Mouse (Mus musculus) R1 (cell line): ENCODE results near the gene Borcs6.
"Not testable (repeated sequence)": the region's sequence is repeated elsewhere in the genome, so short reads cannot be mapped to it uniquely, and the experiment has no call there.

Source experiments
- DNase-seq: peaks from one replicate; pipeline ENCODE4 v3.0.0-alpha.2; 2018; ENCODE audit warnings: low read depth, low spot score

Borcs6 gene

GRCm38 (mm10) chr11:69059357-69059974, at the start of gene Borcs6:
TSS of gene Borcs6 (plus strand) at chr11:69059717.
- peak; percentile 99 for DNase-seq

GRCm38 (mm10) chr11:69010400-69011323, 48.9 kb upstream of the Borcs6 start:
- no peak for DNase-seq

- not testable (repeated sequence) for DNase-seq
Measured at GRCm38 (mm10) chr11:69011445-69011844, 48.1 kb upstream of the Borcs6 start.

- peak; percentile 97 for DNase-seq
Measured at GRCm38 (mm10) chr11:69012071-69012601, 47.4 kb upstream of the Borcs6 start.

GRCm38 (mm10) chr11:69015644-69016441, 43.7 kb upstream of the Borcs6 start, which contains the start of gene Ctc1:
TSS of gene Ctc1 (plus strand) at chr11:69015911.
- DNase-seq = peak; percentile 99

- DNase-seq = no peak
Measured at GRCm38 (mm10) chr11:69016755-69017154, 42.8 kb upstream of the Borcs6 start.

- DNase-seq = no peak
Measured at GRCm38 (mm10) chr11:69020691-69021090, 38.8 kb upstream of the Borcs6 start.

- DNase-seq = peak; percentile 47
Measured at GRCm38 (mm10) chr11:69026562-69026961, 33.0 kb upstream of the Borcs6 start.

- peak; percentile 93 for DNase-seq
Measured at GRCm38 (mm10) chr11:69028805-69029204, 30.7 kb upstream of the Borcs6 start.

GRCm38 (mm10) chr11:69033552-69033951, 26.0 kb upstream of the Borcs6 start:
- no peak for DNase-seq

- DNase-seq = no peak
Measured at GRCm38 (mm10) chr11:69034585-69034984, 24.9 kb upstream of the Borcs6 start.

GRCm38 (mm10) chr11:69035411-69035810, 24.1 kb upstream of the Borcs6 start:
- DNase-seq = no peak

GRCm38 (mm10) chr11:69035849-69036248, 23.7 kb upstream of the Borcs6 start:
- DNase-seq = peak; percentile 96

- DNase-seq = no peak
Measured at GRCm38 (mm10) chr11:69036486-69037230, 22.9 kb upstream of the Borcs6 start.

- peak; percentile 91 for DNase-seq
Measured at GRCm38 (mm10) chr11:69037231-69038061, 22.1 kb upstream of the Borcs6 start.

- DNase-seq = no peak
Measured at GRCm38 (mm10) chr11:69038173-69038572, 21.3 kb upstream of the Borcs6 start.

GRCm38 (mm10) chr11:69045531-69046394, 13.8 kb upstream of the Borcs6 start, which contains the start of gene Aurkb:
TSS of gene Aurkb (plus strand) at chr11:69045647.
- peak; percentile 94 for DNase-seq

- no peak for DNase-seq
Measured at GRCm38 (mm10) chr11:69046395-69046774, 13.1 kb upstream of the Borcs6 start.

GRCm38 (mm10) chr11:69047592-69047991, 11.9 kb upstream of the Borcs6 start:
- no peak for DNase-seq
